Mouse (Mus musculus) left cerebral cortex, adult 11 months (tissue): Measurements from ENCODE around the gene Rassf5.
"Not testable (repeated sequence)": the region's sequence is repeated elsewhere in the genome, so short reads cannot be mapped to it uniquely, and the experiment has no call there.

Source experiments
- DNase-seq: peaks from one replicate; pipeline ENCODE4 v3.0.0; 2022; ENCODE audit warnings: low spot score

Rassf5 gene

GRCm38 (mm10) chr1:131181642-131182527 lies 63.2 kb downstream of the Rassf5 start:
- peak; percentile 70 for DNase-seq

- DNase-seq = no peak
Observed at GRCm38 (mm10) chr1:131180386-131180785, 64.7 kb downstream of the Rassf5 start.

GRCm38 (mm10) chr1:131178083-131178482 lies 67.0 kb downstream of the Rassf5 start:
- DNase-seq = no peak

GRCm38 (mm10) chr1:131177249-131177648 lies 67.8 kb downstream of the Rassf5 start:
- DNase-seq = no peak

GRCm38 (mm10) chr1:131175819-131176218 lies 69.2 kb downstream of the Rassf5 start:
- no peak for DNase-seq

- DNase-seq = no peak
Observed at GRCm38 (mm10) chr1:131175189-131175588, 69.9 kb downstream of the Rassf5 start.

GRCm38 (mm10) chr1:131174299-131174861 lies 70.7 kb downstream of the Rassf5 start:
- no peak for DNase-seq

GRCm38 (mm10) chr1:131173809-131174208 lies 71.2 kb downstream of the Rassf5 start:
- DNase-seq = no peak

GRCm38 (mm10) chr1:131173001-131173400 lies 72.1 kb downstream of the Rassf5 start:
- no peak for DNase-seq

- peak; percentile 36 for DNase-seq
Observed at GRCm38 (mm10) chr1:131167612-131168011, 77.4 kb downstream of the Rassf5 start.

- no peak for DNase-seq
Observed at GRCm38 (mm10) chr1:131164427-131164826, 80.6 kb downstream of the Rassf5 start.

- DNase-seq = no peak
Observed at GRCm38 (mm10) chr1:131161091-131161490, 84.0 kb downstream of the Rassf5 start.

- DNase-seq = not testable (repeated sequence)
Observed at GRCm38 (mm10) chr1:131159573-131160327, 85.3 kb downstream of the Rassf5 start.

- no peak for DNase-seq
Observed at GRCm38 (mm10) chr1:131155456-131155855, 89.6 kb downstream of the Rassf5 start.

- peak; percentile 77 for DNase-seq
Observed at GRCm38 (mm10) chr1:131153018-131153629, 91.9 kb downstream of the Rassf5 start, which contains the start of gene Eif2d. Gene Eif2d (plus strand): TSS chr1:131153181.

GRCm38 (mm10) chr1:131149496-131149895 lies 95.6 kb downstream of the Rassf5 start:
- no peak for DNase-seq

GRCm38 (mm10) chr1:131146181-131146614 lies 98.9 kb downstream of the Rassf5 start:
- no peak for DNase-seq

- not testable (repeated sequence) for DNase-seq
Observed at GRCm38 (mm10) chr1:131145222-131145621, 99.8 kb downstream of the Rassf5 start.

GRCm38 (mm10) chr1:131142472-131142871 lies 102.6 kb downstream of the Rassf5 start:
- no peak for DNase-seq

GRCm38 (mm10) chr1:131141449-131141848 lies 103.6 kb downstream of the Rassf5 start:
- no peak for DNase-seq

- no peak for DNase-seq
Observed at GRCm38 (mm10) chr1:131139102-131140095, 105.7 kb downstream of the Rassf5 start.
